Mouse (Mus musculus) midbrain, embryonic 15.5 days (tissue): ENCODE measurements around the gene Dydc2. TPM values are rescaled to one million over a fixed set of nuclear protein-coding genes. Genes with fewer than 3 reads are reported as not detected.

Experiments used
- ATAC-seq: fragments of 200-750 bp; cut with Nextera tagmentation; replicated peaks from 2 replicates; pipeline ENCODE4 v1.8.0; 2017; ENCODE audit warnings: moderate TSS enrichment
- H3K27ac ChIP-seq: fragments of 300-500 bp; sonication (generic); 2 replicates; pipeline ENCODE4 v1.5.1; 2015; ENCODE audit warnings: mild to moderate bottlenecking, inconsistent platforms
- H3K27me3 ChIP-seq: fragments of 300-500 bp; sonication (generic); replicated peaks from 2 replicates; pipeline ENCODE4 v1.6.1; 2015; ENCODE audit warnings: inconsistent platforms
- H3K36me3 ChIP-seq: fragments of 300-500 bp; sonication (generic); replicated peaks from 2 replicates; pipeline ENCODE4 v1.6.1; 2015; ENCODE audit warnings: inconsistent platforms
- H3K4me1 ChIP-seq: fragments of 300-500 bp; sonication (generic); 2 replicates; pipeline ENCODE4 v1.6.1; 2015; ENCODE audit warnings: inconsistent platforms
- H3K4me2 ChIP-seq: fragments of 300-500 bp; sonication (generic); 2 replicates; pipeline ENCODE4 v1.6.1; 2015; ENCODE audit warnings: inconsistent platforms, mild to moderate bottlenecking, moderate library complexity
- H3K4me3 ChIP-seq: fragments of 300-500 bp; sonication (generic); 2 replicates; pipeline ENCODE4 v1.5.1; 2015; ENCODE audit warnings: mild to moderate bottlenecking, inconsistent platforms
- H3K9ac ChIP-seq: fragments of 300-500 bp; sonication (generic); 2 replicates; pipeline ENCODE4 v1.6.1; 2015; ENCODE audit warnings: mild to moderate bottlenecking, inconsistent platforms
- H3K9me3 ChIP-seq: fragments of 300-500 bp; sonication (generic); 2 replicates; pipeline ENCODE4 v1.6.1; 2016; ENCODE audit warnings: inconsistent platforms
- WGBS: fragments of 180-500 bp; shearing (Covaris S2); methylation state at CpG from one replicate; pipeline ENCODE4 v1.1.7; 2015; ENCODE audit warnings: mixed read lengths; 5-methylcytosine and 5-hydroxymethylcytosine counted together
- polyA plus RNA-seq: library from polyadenylated mRNA; unstranded; fragments of >200 nt; fragmentation: Nextera tagmentation; extraction: Ambion mirVana; gene quantifications from 2 replicates; pipeline ENCODE4 v1.2.1, GENCODE M21; 2015

The Dydc2 gene
- polyA plus RNA-seq, 1 experiment from 2014 or later: 1.4 TPM

DNA sequence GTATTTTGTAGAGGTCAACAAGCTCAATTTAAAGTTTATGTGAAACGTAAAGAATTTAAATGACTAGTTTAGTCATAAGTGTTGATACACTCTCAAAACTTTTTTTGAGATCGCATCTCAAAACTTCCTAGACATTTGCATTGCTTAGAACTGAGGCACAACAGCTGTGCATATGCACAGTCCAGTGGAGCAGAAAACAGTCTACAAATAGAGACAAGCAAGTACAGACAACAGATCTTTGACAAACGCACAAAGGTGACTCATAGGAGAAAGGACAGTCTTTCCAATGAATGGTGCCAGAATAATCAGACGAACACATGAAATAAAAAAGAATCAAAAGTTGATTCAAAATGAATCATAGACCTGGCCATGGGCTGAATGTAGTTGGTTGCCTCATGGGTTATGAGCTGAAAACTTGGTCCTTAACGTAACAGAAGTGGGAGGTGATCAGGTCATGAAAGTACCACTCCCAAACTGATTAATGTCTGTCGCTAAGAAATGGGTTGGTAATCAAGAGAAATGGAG lies 38.0 kb downstream of the Dydc2 start:
- Histone ChIP-seq H3K27ac (no peak overlapping the region), H3K4me2 (no peak overlapping the region), H3K36me3 (no peaks in the 10 kb centered on the region), H3K27me3 (no peaks in the 10 kb centered on the region), H3K9me3 (no peaks in the 10 kb centered on the region), H3K9ac (no peak overlapping the region), H3K4me3 (no peak overlapping the region), H3K4me1 (no peaks in the 10 kb centered on the region)
- no peak for ATAC-seq
- WGBS: 88% methylated on average over 6 of the region's 6 CpGs

DNA sequence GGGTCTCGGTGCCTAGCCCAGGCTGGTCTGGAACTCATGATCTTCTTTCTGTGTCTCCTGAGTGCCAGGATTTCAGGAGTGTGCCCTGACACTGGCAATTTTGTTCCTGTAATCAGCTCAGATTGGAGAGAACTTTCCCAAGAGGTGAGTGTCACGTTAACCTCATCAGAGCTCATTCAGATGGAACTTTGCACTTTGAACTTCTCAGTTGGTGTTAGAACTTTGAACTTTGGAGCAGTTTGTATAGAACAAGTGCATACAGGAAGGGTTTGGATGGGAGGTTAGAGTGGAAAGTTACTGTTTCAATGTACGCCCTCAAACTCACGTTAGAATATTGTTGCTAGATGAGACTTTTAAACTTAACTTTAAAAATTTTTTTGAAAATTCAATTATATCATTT lies 39.7 kb downstream of the Dydc2 start:
- 82% methylated on average over 4 of the region's 4 CpGs for WGBS
- no peak overlapping the region for H3K9ac ChIP-seq
- no peaks in the 10 kb centered on the region for H3K4me1 ChIP-seq

DNA sequence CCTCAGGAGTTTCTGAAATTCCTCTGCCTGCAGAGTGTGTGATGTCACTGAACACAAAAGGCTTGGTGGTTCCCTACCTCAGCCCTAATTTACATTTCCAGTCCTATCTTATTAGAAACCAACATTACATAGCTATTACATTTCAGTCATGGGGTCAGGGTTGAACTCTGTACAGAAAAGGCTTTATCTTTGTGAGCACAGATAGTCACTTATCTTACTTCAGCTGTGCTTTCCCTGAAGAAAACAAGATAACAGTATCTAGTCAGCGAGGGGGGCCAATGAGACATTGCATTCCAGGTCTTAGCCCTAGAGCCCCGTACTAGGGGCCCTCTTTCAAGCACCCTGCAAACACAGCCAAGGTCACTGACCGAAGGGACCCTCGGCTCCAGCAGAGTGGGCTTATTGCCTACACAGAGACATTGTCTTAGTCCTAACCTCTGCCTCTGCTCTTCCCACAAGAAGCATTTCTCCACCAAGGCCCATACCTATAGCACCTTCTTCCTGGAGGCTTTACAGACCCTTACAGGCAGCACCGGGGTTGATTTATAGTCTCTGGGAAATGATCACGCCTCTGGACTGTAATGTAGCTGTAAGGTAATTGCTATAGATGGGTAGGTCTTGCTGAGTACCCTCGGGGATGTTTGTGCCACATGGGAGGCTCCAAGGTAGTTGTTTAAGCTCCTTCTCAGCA lies 43.3 kb downstream of the Dydc2 start:
- WGBS: 86% methylated on average over 7 of the region's 7 CpGs
- ATAC-seq: no peak
- Histone ChIP-seq H3K4me2 (no peak overlapping the region), H3K27ac (no peak overlapping the region), H3K4me1 (no peaks in the 10 kb centered on the region), H3K36me3 (no peaks in the 10 kb centered on the region), H3K27me3 (no peaks in the 10 kb centered on the region), H3K9me3 (no peaks in the 10 kb centered on the region), H3K4me3 (no peak overlapping the region), H3K9ac (no peak overlapping the region)

More for the DNA sequence above, 39.7 kb downstream of the Dydc2 start:
- ATAC-seq: no peak
- no peaks in the 10 kb centered on the region for H3K36me3 ChIP-seq
- H3K27me3 ChIP-seq: no peaks in the 10 kb centered on the region
- no peak overlapping the region for H3K27ac ChIP-seq
- no peaks in the 10 kb centered on the region for H3K9me3 ChIP-seq
- H3K4me3 ChIP-seq: no peak overlapping the region
- no peak overlapping the region for H3K4me2 ChIP-seq

DNA sequence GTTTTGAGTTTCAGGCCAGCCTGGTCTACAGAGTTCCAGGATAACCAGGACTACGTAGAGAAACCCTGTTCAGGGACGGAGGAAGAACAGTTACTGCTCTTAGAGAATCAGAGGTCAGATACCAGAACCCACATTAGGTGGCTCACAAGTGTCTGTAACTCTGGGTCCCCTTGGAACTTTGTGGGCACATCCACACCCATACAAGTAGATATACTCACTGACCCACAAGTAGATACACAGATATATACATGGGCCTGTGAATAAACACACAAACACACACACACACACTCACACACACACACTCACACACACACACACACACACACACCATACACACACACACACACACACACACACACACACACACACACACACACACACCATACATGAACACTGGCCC lies 43.9 kb downstream of the Dydc2 start:
- H3K4me3 ChIP-seq: no peak overlapping the region
- H3K27ac ChIP-seq: no peak overlapping the region
- no peaks in the 10 kb centered on the region for H3K36me3 ChIP-seq
- H3K27me3 ChIP-seq: no peaks in the 10 kb centered on the region
- H3K4me2 ChIP-seq: no peak overlapping the region
- 91% methylated on average over 2 of the region's 2 CpGs for WGBS
- no peak for ATAC-seq
- H3K9ac ChIP-seq: no peak overlapping the region
- no peaks in the 10 kb centered on the region for H3K9me3 ChIP-seq
- no peaks in the 10 kb centered on the region for H3K4me1 ChIP-seq

DNA sequence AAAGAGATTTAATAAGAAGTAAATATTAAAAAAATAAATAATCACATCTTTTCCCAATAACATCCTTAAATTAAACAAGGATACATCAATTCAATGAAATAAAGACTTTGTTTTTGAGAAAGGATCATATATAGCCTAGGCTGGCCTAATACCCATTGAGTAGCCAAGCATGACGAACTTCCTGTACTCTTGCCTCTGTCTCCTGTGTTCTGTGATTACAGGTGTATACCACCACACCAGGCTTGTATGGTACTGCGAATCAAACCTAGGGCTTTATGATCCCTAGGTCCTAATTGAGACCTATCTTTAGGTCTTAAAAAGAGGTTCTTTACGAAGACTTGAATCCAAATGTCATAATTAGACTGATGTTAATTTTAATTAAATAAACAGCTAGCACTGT lies 47.8 kb downstream of the Dydc2 start:
- no peaks in the 10 kb centered on the region for H3K4me1 ChIP-seq
- H3K4me3 ChIP-seq: no peak overlapping the region
- ATAC-seq: no peak
- no peak overlapping the region for H3K4me2 ChIP-seq
- H3K9ac ChIP-seq: no peak overlapping the region
- no peaks in the 10 kb centered on the region for H3K9me3 ChIP-seq
- no peaks in the 10 kb centered on the region for H3K36me3 ChIP-seq
- H3K27ac ChIP-seq: no peak overlapping the region
- WGBS: 88% methylated on average over 3 of the region's 3 CpGs
- H3K27me3 ChIP-seq: no peaks in the 10 kb centered on the region

DNA sequence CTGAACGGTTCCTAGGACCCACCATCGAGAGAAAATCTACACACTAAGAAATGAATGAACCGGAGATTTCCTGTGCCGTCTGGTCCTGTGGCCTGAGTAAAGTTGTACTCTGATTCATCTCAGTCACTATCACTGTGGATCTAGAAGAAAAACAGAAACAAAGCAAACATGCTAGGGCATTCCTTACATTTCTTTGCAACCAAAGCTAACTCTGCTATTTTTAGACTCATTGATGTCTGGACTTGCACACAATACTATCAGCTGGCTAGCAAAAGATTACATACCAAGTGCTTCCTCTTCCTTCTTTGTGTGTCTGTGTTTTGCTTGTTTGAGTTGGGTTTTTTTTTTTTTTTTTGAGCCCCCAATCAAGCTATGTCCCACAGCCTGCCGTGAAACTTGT lies 51.5 kb downstream of the Dydc2 start:
- H3K4me3 ChIP-seq: no peak overlapping the region
- H3K27ac ChIP-seq: no peak overlapping the region
- H3K4me2 ChIP-seq: no peak overlapping the region
- H3K9me3 ChIP-seq: no peaks in the 10 kb centered on the region
- H3K27me3 ChIP-seq: no peaks in the 10 kb centered on the region
- ATAC-seq: no peak
- no peak overlapping the region for H3K9ac ChIP-seq
- H3K36me3 ChIP-seq: no peaks in the 10 kb centered on the region
- 77% methylated on average over 5 of the region's 5 CpGs for WGBS
- H3K4me1 ChIP-seq: peaks cover 11% of the 10 kb centered on the region; the same call in 1 of the 2 replicates

DNA sequence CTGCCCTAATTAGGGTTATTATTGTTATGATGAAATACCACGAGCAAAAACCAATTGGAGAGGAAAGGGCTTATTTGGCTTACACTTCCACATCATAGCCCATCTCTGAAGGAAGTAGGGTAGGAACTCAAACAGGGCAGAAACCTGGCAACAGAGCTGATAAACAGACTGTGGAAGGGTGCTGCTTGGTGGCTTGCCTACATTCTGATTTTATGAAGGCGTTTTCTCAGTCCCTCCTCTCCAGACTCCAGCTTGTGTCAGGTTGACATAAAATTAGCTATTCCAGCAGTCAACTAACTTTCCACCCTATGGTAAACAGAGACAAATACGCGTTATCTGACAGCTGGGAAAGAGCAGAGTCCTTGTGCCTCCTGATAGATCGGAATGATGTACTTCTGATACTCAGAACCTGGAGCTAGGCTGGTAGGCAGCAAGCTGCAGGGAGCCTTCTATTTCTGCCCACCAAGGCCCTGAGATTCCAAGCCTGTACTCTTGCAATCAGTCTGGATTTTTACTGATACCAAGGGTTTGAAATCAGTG lies 54.2 kb downstream of the Dydc2 start:
- H3K4me3 ChIP-seq: no peak overlapping the region
- no peak overlapping the region for H3K9ac ChIP-seq
- no peaks in the 10 kb centered on the region for H3K27me3 ChIP-seq
- 81% methylated on average over 5 of the region's 5 CpGs for WGBS
- H3K4me1 ChIP-seq: peaks cover 11% of the 10 kb centered on the region; the same call in 1 of the 2 replicates
- no peaks in the 10 kb centered on the region for H3K9me3 ChIP-seq
- no peak overlapping the region for H3K27ac ChIP-seq
- H3K4me2 ChIP-seq: no peak overlapping the region
- ATAC-seq: no peak
- no peaks in the 10 kb centered on the region for H3K36me3 ChIP-seq

DNA sequence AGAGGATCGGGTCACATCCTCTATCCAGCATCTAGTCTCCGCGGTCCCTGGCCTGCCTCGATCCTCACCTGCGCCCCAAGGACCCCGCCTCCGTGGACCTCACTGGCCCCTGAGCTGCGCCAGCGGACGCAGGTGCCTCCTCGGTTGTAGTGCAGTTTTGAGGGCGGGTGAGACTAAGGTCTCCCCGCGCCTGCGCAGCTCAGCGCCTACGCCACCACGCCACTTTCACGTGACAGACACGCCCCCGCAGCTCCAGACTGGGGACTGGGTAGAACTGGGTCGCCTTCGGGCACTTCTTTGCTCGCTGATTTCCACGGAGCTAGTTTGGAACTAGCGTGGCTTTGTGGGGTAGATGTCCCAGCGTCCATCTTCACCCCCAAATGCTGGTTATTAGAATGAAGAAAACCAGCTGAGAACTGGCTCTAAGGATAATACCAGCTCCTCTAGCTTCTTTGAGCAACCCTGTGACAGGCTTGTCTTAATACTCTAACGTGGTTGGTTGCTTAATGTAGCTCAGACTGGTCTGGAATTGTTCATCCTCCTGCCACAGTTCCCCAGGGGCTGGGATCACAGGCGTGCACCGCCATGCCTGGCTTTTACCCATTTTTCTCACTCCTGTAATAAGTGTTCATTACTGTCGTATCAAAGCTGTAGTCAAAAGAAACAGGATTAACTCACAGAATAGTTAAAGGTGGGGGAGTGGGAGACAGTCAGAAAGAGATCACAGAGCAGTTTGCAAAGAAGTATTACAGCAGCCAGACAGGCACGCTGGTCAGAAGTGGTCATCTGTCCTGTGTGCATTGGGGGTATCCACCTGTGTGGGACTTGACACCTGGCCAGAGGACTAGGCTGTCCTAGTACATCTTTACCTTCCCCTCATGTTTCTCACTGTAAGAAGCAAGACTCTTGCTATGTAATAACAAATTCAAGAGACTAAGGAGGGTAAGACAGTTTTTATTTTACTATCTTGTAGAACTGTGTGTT lies 55.1 kb downstream of the Dydc2 start, which contains the start of gene Fam213a:
TSS of gene Fam213a (minus strand) at position 159 of the 984 bp plus-strand sequence.
- peak within 1 kb of the TSS; percentile 81 for H3K9ac ChIP-seq
- peak within 1 kb of the TSS; percentile 64 for H3K4me2 ChIP-seq
- H3K4me3 ChIP-seq: peak within 1 kb of the TSS; percentile 56
- H3K36me3 ChIP-seq: no peaks in the 10 kb centered on the region
- no peaks in the 10 kb centered on the region for H3K27me3 ChIP-seq
- H3K27ac ChIP-seq: peak within 1 kb of the TSS; percentile 85
- no peaks in the 10 kb centered on the region for H3K9me3 ChIP-seq
- 2% methylated on average over 32 of the region's 32 CpGs for WGBS
- peaks cover 11% of the 10 kb centered on the region; the same call in 1 of the 2 replicates for H3K4me1 ChIP-seq
- ATAC-seq: peak; percentile 99

DNA sequence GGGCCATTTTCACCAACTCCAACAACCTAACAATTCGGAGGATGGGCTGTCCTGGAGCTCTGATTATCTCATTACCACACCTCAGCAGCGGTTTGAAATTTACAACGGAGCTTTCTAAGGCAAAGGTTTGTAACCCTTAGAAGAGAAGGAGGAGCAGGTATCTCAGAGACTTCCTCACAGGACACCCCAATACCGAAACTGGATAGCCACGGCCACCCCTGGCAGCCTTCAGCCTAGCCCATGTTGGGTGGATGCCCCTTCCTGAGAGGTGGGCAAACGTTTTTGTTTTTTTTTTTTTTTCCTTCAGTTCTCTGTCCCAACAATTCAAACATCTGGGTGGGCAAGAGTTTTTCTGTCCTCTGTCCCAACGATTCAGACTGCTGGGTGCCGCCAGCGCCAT lies 55.9 kb downstream of the Dydc2 start:
- no peaks in the 10 kb centered on the region for H3K27me3 ChIP-seq
- no peaks in the 10 kb centered on the region for H3K9me3 ChIP-seq
- ATAC-seq: peak; percentile 21

DNA sequence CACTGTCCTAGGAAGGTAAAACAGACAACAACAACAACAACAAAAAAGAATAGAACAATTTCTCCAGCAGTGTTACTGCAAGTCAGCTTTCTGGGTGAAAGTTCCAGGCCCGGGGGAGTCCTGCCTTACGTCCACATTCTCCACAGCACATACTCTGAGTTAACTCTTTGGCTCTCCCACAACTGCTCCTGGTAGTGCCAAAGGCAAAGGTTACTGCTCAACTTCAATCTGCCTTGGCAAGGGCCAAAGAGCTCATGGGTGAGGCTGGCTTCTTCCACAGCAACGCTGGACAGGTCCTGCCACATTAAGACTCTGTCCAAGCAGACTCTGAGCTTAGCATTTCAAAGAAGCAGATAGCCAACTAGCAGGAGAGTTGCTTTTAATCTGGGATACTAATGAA lies 57.1 kb downstream of the Dydc2 start:
- ATAC-seq: no peak
- Histone ChIP-seq H3K9ac (no peak overlapping the region), H3K27me3 (no peaks in the 10 kb centered on the region), H3K4me3 (no peak overlapping the region), H3K4me1 (peaks cover 11% of the 10 kb centered on the region; the same call in 1 of the 2 replicates), H3K27ac (no peak overlapping the region), H3K4me2 (no peak overlapping the region), H3K36me3 (no peaks in the 10 kb centered on the region), H3K9me3 (no peaks in the 10 kb centered on the region)
- 83% methylated on average over 3 of the region's 3 CpGs for WGBS

More for the DNA sequence above, 55.9 kb downstream of the Dydc2 start:
- Histone ChIP-seq H3K4me2 (peak overlapping the region; percentile 64), H3K4me1 (peaks cover 11% of the 10 kb centered on the region; the same call in 1 of the 2 replicates), H3K9ac (peak overlapping the region; percentile 81), H3K36me3 (no peaks in the 10 kb centered on the region), H3K27ac (peak overlapping the region; percentile 85), H3K4me3 (peak overlapping the region; percentile 56)
- WGBS: 20% methylated on average over 9 of the region's 9 CpGs

DNA sequence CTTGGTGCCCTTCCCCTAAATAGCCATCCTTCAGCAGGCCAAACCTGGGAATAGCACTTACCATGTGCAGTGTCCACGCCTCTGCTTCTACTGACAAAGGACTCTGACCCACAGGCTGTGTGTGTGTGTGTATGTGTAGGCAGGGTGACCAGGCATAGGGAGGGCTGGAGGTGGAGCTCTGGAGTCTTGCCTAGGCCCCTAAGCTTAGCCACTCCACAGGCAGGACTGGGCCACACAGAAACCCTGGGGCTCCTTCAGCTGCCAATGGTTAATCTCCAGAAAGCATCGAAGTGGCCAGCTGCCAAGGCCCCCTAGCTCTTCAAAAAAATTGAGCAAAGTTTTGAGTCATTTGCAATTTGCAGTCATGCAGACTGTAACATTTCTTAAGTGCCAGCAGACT lies 60.9 kb downstream of the Dydc2 start:
- Histone ChIP-seq H3K9ac (no peak overlapping the region), H3K4me2 (no peak overlapping the region), H3K9me3 (no peaks in the 10 kb centered on the region), H3K4me1 (peaks cover 14% of the 10 kb centered on the region), H3K27me3 (no peaks in the 10 kb centered on the region), H3K36me3 (no peaks in the 10 kb centered on the region), H3K4me3 (no peak overlapping the region), H3K27ac (no peak overlapping the region)
- ATAC-seq: peak; percentile 57
- whole genome bisulfite sequencing: 63% methylated on average over 2 of the region's 2 CpGs

DNA sequence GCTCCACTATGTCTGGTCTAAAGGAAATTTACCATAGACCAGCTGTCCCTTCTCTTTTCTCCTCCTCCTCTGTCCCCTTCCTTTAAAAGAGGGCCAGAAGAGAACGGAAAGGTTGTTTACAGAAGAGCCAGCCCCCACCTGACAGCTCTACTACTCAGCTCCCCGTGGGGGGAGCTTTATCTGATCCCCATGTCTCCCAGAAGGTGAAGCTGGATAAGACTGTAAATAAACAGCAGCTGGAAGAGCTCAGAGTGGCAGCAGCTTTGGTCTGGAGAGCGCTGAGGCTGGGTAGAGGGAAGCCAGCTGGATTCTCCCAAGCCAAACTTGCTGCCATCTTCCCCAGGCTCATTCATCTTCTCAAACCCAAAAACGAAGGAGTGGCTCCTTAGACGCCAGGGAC lies 61.4 kb downstream of the Dydc2 start:
- Histone ChIP-seq H3K27ac (no peak overlapping the region), H3K9me3 (no peaks in the 10 kb centered on the region), H3K4me1 (peaks cover 11% of the 10 kb centered on the region), H3K4me2 (no peak overlapping the region), H3K36me3 (no peaks in the 10 kb centered on the region), H3K4me3 (no peak overlapping the region), H3K9ac (no peak overlapping the region), H3K27me3 (no peaks in the 10 kb centered on the region)
- no peak for ATAC-seq
- WGBS: 49% methylated on average over 5 of the region's 5 CpGs
